In genomic region chr13:31688531-31688930, GRCm38 (mm10) we compare ENCODE assay signal across 20 mouse cellular contexts.
DNase-seq lines count a peak whose midpoint lies in the region; ATAC-seq lines count a peak whose summit lies in the region.
"Had no signal": no experiment of that assay in that cellular context is flagged by ENCODE, and none has a peak within 500 bp of the region (broad histone marks: within the 10 kb centered on the region; RNA-seq: fewer than 3 reads in every experiment).

No protein-coding gene starts in this region.

- no peaks in the 10 kb centered on the region for H3K36me3 ChIP-seq in midbrain, embryonic 13.5 days
- H3K36me3 ChIP-seq: forebrain, embryonic 10.5 days; heart, embryonic 13.5 days had no signal

- H3K27ac ChIP-seq in midbrain, embryonic 13.5 days = no peak overlapping the region
- H3K27ac ChIP-seq: forebrain, embryonic 10.5 days; gastrocnemius, adult 2 months; heart, embryonic 13.5 days had no signal

- no peaks in the 10 kb centered on the region for H3K9me3 ChIP-seq in midbrain, embryonic 13.5 days
- H3K9me3 ChIP-seq: forebrain, embryonic 10.5 days; heart, embryonic 13.5 days had no signal

- no peak overlapping the region for H3K4me2 ChIP-seq in midbrain, embryonic 13.5 days (replicated peaks)
- H3K4me2 ChIP-seq: heart, embryonic 13.5 days had no signal

- DNase-seq in adrenal gland, adult 8-10 months = peak; percentile 1
- DNase-seq in adrenal gland, postnatal 4 days (ENCODE audit: low spot score in 2 of 2) = no peak
- peak; percentile 6 for DNase-seq in ovary, postnatal 36 days (ENCODE audit: low spot score)
- DNase-seq in ovary, postnatal 10 days (ENCODE audit: low spot score) = no peak
- DNase-seq in adrenal gland, postnatal 25 days = peak; percentile 3
- DNase-seq: cerebellum, adult 11-12 months; cerebellum, adult 9-11 months; cerebellum, postnatal 36 days; gastrocnemius, adult 2 months; gastrocnemius, postnatal 25 days; heart, adult 11 months; heart, postnatal 36 days had no signal

- H3K9ac ChIP-seq in midbrain, embryonic 13.5 days (replicated peaks) = no peak overlapping the region
- H3K9ac ChIP-seq: heart, embryonic 13.5 days had no signal

- 0 out of 2 replicates have a peak, but pooled peaks cover 3% of the 10 kb centered on the region for H3K4me1 ChIP-seq in midbrain, embryonic 13.5 days (replicated peaks)
- H3K4me1 ChIP-seq: forebrain, embryonic 10.5 days; heart, embryonic 13.5 days had no signal

- no peak for ATAC-seq in midbrain, embryonic 13.5 days
- ATAC-seq in megakaryocyte progenitor cell, adult 5-6 weeks (replicated peaks; ENCODE audit: poor library complexity) = no peak
- ATAC-seq: forebrain, embryonic 14.5 days; hindbrain, embryonic 16.5 days; inflammation-experienced regulatory T-cells, adult 6 months had no signal

- H3K27me3 ChIP-seq in midbrain, embryonic 13.5 days = no peaks in the 10 kb centered on the region
- H3K27me3 ChIP-seq: heart, embryonic 13.5 days had no signal

- WGBS in midbrain, embryonic 13.5 days = 90% methylated on average over 3 of the region's 3 CpGs

- no peak overlapping the region for H3K4me3 ChIP-seq in midbrain, embryonic 13.5 days (replicated peaks)
- H3K4me3 ChIP-seq: erythroblast, embryonic 14.5 days; forebrain, embryonic 10.5 days; gastrocnemius, adult 2 months; heart, embryonic 13.5 days had no signal

Comparison
In these comparisons a context has a peak if more than half of its experiments do, and no peak if none do; other contexts are left out.
1. DNase-seq: peak in adrenal gland, adult 8-10 months (single experiment), ovary, postnatal 36 days (single experiment) and adrenal gland, postnatal 25 days (single experiment); none in adrenal gland, postnatal 4 days (0 of 2) and ovary, postnatal 10 days (single experiment).